Mouse (Mus musculus) activated CD4-positive, CD25-positive, alpha-beta regulatory T cell, adult 4 months (primary cell): ENCODE results near the gene Kmt2d. TPM values are rescaled to one million over a fixed set of nuclear protein-coding genes. Genes with fewer than 3 reads are reported as not detected.

Experiments
- ATAC-seq: one replicate; pipeline ENCODE4 v1.8.0; 2017
- polyA plus RNA-seq, 2 experiments: library from polyadenylated mRNA; unstranded; fragments of 100-300 nt; shearing (Covaris generic); gene quantifications; one replicate each; pipeline ENCODE4 v1.2.1; 2017

Gene Kmt2d
- polyA plus RNA-seq, 2 experiments from 2014 or later: 21.7 to 29.2 TPM

DNA sequence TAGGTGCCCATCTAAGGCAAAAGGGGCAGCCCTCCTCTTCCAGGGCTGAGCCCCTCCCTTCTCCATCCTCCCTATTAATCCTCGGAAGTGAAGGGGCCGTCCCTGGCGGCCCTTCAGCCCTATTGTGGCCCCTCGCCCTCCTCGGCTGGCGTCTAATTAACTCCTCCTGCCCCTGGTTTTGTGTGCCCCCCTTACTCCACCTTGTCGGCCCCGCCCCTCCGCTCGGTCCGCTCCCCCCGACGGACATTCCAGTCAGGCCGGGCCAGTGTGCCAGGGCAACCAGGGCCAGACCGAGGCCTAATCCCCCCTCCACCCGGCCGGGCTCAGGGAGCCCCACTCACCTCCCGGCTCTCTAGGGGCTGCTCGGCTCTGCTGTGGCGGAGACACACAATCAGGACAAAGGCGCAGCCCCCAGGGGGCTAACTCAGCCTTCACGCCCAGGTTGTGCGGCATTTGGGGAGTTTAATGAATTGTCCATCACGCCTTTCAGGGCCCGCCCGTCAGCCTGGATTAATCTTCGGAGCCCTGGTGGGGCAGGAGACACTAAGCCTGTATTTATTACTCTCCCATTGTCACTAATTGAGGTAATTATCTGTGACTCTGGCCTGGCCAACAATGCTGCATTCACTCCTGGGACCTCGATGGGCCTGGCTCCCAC lies 73.0 kb downstream of the Kmt2d start:
- no peak for ATAC-seq

DNA sequence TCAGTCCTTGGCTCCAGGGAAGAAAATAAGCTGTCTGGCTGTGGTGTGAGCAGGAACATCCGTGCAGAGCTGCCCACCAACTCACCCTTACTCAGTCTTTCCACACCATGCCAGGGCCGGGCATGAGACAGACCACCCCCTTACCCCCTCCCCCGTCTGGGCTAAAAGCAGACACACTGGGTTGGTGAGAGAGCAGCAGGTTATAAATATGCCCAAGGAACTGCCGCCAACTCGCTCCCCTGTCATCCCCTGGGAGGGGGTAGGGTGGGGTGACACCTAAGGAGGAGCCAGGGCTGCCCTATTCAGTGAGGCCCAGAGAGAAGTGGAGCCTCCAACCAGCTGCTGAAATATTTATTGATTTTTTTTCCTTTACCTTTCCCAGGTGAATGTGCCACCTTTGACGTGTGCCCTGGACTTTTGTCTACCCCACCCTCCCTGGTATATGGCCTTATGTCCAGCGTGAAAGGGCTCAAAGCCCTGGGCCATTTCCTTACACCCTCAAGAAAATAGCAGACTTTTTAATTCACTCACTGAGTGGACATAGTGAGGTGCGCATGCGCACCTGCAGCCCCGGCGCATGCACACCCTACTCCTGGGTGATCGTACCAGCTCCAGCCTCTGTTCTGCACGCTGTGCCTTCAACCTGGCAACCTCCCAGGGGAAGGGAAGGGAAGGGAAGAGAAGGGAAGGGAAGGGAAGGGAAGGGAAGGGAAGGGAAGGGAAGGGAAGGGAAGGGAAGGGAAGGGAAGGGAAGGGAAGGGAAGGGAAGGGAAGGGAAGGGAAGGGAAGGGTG lies 74.0 kb downstream of the Kmt2d start:
- no peak for ATAC-seq

DNA sequence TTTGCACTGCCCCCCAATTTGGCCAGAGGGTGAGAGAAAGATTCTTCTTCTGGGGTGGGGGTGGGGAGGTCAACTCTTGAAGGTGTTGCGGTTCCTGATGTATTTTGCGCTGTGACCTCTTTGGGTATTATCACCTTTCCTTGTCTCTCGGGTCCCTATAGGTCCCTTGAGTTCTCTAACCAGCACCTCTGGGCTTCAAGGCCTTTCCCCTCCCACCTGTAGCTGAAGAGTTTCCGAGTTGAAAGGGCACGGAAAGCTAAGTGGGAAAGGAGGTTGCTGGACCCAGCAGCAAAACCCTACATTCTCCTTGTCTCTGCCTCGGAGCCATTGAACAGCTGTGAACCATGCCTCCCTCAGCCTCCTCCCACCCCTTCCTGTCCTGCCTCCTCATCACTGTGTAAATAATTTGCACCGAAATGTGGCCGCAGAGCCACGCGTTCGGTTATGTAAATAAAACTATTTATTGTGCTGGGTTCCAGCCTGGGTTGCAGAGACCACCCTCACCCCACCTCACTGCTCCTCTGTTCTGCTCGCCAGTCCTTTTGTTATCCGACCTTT lies 77.8 kb downstream of the Kmt2d start:
- ATAC-seq: no peak

DNA sequence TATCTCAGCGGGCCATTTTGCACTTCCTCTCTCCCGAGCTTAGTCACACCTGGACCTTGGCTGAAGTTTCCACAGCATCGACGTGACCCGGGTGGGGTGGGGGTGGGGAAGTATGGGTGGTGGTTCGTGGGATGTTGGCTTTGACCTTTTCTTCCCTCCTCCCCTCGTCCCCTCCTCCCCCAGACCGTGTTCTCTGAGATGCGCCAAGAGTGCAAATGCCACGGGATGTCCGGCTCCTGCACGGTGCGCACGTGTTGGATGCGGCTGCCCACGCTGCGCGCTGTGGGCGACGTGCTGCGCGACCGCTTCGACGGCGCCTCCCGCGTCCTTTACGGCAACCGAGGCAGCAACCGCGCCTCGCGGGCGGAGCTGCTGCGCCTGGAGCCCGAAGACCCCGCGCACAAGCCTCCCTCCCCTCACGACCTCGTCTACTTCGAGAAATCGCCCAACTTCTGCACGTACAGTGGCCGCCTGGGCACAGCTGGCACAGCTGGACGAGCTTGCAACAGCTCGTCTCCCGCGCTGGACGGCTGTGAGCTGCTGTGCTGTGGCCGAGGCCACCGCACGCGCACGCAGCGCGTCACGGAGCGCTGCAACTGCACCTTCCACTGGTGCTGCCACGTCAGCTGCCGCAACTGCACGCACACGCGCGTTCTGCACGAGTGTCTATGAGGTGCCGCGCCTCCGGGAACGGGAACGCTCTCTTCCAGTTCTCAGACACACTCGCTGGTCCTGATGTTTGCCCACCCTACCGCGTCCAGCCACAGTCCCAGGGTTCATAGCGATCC lies 78.6 kb downstream of the Kmt2d start:
- no peak for ATAC-seq

DNA sequence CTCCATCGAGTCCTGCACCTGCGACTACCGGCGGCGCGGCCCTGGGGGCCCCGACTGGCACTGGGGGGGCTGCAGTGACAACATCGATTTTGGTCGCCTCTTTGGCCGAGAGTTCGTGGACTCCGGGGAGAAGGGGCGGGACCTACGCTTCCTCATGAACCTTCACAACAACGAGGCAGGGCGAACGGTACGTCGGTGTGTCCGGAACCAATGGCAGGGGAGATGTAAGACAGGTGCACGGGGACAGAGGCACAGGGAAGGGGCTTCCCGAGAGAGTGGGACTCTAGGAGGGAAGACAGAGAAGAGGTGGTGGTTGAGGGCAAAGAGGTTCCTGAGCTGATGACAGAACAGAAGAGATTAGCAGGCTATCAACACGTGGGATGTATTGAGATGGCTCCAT lies 79.2 kb downstream of the Kmt2d start:
- ATAC-seq: no peak

DNA sequence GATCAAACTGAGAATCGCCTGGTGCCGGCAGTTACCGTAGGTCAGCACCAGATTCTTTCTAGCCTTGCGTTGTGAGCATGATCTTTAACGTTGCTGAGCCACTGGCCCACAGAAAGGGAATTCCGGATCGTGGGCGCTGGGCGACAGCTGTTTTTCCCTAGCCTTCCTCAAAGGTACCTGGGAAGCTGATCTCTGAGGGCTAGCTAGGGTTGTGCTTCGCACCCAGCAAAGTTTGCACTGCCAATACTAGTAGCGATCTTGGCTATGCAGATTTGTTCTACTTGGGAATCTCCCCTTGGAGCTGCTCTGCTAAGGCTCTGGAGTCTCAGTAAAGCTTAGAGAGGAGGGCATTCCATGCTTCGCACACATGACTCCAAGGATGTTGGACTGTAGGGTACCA lies 79.8 kb downstream of the Kmt2d start:
- ATAC-seq: no peak

DNA sequence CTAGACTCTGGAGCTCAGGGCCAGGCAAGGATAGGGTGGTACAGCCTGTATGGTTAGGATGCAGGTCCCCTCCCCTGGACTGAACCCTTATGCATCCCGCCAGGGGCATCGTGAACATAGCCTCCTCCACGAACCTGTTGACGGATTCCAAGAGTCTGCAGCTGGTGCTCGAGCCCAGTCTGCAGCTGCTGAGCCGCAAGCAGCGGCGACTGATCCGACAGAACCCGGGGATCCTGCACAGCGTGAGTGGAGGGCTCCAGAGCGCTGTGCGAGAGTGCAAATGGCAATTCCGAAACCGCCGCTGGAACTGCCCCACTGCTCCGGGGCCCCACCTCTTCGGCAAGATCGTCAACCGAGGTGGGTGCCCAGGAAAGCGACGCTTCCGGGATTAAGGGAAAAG lies 80.2 kb downstream of the Kmt2d start:
- no peak for ATAC-seq

DNA sequence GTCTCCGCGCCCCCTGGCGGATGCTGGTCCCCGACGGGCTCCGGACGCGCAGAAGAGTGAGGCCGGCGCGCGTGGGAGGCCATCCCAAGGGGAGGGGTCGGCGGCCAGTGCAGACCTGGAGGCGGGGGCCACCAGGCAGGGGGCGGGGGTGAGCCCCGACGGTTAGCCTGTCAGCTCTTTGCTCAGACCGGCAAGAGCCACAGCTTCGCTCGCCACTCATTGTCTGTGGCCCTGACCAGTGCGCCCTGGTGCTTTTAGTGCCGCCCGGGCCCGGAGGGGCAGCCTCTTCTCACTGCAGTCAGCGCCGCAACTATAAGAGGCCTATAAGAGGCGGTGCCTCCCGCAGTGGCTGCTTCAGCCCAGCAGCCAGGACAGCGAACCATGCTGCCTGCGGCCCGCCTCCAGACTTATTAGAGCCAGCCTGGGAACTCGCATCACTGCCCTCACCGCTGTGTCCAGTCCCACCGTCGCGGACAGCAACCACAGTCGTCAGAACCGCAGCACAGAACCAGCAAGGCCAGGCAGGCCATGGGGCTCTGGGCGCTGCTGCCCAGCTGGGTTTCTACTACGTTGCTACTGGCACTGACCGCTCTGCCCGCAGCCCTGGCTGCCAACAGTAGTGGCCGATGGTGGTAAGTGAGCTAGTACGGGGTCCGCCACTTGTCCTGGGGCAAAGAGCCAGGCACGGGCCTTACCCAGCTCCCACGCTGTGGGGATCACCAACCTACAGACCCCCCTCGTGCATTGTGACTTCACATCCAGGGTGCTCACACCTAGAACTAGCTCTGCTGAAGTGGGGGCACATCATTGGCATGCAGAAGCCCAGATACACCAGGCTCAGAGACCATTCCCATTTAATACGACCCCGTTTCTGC lies 81.1 kb downstream of the Kmt2d start, which contains the start of gene Wnt1:
TSS of gene Wnt1 (plus strand) at position 197 of the 875 bp plus-strand sequence.
- no peak for ATAC-seq

DNA sequence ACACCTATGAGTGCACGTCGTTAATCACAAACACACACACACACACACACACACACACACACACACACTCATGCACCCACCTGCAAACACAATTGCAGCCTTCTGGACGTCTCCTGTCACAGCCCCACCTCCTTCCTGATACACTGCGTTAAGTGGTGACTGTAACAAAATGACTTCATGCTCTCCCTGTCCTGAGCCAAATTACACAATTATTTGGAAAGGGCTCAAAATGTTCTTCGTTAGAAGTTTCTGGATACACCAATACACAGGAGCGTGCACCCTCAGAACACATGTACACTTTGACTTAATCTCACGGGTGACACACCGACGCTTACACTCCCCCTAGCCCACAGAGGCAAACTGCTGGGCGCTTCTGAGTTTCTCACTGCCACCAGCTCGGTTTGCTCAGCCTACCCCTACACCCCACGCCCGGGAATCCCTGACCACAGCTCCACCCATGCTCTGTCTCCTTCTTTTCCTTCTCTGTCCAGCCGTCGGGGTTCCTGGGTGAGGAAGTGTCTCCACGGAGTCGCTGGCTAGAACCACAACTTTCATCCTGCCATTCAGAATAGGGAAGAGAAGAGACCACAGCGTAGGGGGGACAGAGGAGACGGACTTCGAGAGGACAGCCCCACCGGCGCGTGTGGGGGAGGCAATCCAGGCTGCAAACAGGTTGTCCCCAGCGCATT lies 81.9 kb downstream of the Kmt2d start:
- no peak for ATAC-seq

DNA sequence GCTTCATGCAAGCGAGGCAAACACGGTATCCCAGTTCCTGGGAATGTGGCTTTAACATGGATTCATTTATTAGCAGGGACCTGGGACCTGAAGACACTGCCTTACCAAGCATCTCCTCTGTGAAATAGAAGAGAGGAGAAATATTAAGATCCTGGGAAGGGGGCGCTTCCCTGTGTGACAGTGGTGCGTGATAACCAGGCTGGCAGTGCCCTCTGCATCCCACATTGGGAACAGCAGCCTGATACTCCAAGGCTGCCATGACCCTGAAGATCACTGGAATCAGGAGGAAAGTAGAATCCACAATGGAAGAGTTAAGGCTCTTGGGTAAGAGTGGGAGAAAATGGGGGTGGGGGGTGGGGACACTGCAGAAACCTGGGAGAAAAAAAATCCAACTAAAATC lies 83.1 kb downstream of the Kmt2d start:
- ATAC-seq: no peak

DNA sequence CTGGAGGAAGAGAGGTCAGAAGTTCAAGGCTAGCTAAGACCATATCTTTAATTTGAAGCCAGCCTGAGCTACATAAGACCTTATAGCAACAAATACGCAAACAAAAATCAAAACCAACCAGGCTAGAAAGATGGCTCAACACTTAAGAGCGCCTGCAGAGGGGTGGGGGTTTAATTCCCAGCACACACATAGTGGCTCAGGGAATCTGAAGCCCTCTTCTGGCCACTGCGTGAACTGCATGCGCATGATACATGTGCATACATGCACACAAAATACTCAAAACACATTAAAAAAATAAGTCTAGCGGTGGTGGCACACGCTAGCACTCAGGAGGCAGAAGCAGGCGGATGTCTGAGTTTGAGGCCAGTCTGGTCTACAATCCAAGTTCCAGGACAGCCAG lies 85.3 kb downstream of the Kmt2d start:
- ATAC-seq: no peak

Other genes with a start within 250 kb of the Kmt2d start
- gene Cacnb3, start 240.4 kb downstream of the Kmt2d start, polyA plus RNA-seq: under 1 TPM in 1 of 2 experiments, not detected in 1; 0.19 TPM
- 10 to 100 TPM; 22.8 to 27.3 TPM for gene Ddx23, start 208.3 kb downstream of the Kmt2d start, polyA plus RNA-seq
- gene Rnd1, start 193.7 kb downstream of the Kmt2d start, polyA plus RNA-seq: 1 to 10 TPM in 1 of 2 experiments, under 1 TPM in 1; 0.50 to 1.5 TPM
- gene Ccdc65, start 163.0 kb downstream of the Kmt2d start, polyA plus RNA-seq: under 1 TPM in 1 of 2 experiments, not detected in 1; 0.62 TPM
- 1 to 10 TPM; 1.3 to 1.7 TPM for gene Fkbp11, start 143.0 kb downstream of the Kmt2d start, polyA plus RNA-seq
- 10 to 100 TPM; 29.9 to 46.7 TPM for gene Arf3, start 108.0 kb downstream of the Kmt2d start, polyA plus RNA-seq
- under 1 TPM in 1 of 2 experiments, not detected in 1; 0.22 TPM for gene Wnt10b, start 93.1 kb downstream of the Kmt2d start, polyA plus RNA-seq
- gene Wnt1, start 81.3 kb downstream of the Kmt2d start, polyA plus RNA-seq: not detected
- not detected for gene Ddn, start 61.7 kb downstream of the Kmt2d start, polyA plus RNA-seq
- 100 to 1,000 TPM in 1 of 2 experiments, 10 to 100 TPM in 1; 98.2 to 133 TPM for gene Prkag1, start 39.7 kb downstream of the Kmt2d start, polyA plus RNA-seq
- 1 to 10 TPM; 8.7 to 8.8 TPM for gene Rhebl1, start 23.3 kb upstream of the Kmt2d start, polyA plus RNA-seq
- gene Dhh, start 27.3 kb upstream of the Kmt2d start, polyA plus RNA-seq: under 1 TPM; 0.11 to 0.15 TPM
- 10 to 100 TPM; 24.2 to 42.0 TPM for gene Lmbr1l, start 47.0 kb upstream of the Kmt2d start, polyA plus RNA-seq
- 100 to 1,000 TPM; 510 to 711 TPM for gene Tuba1b, start 63.4 kb upstream of the Kmt2d start, polyA plus RNA-seq
- not detected for gene Gm49450, start 82.3 kb upstream of the Kmt2d start, polyA plus RNA-seq
- 100 to 1,000 TPM; 243 to 273 TPM for gene Tuba1a, start 82.5 kb upstream of the Kmt2d start, polyA plus RNA-seq
- gene Tuba1c, start 158.7 kb upstream of the Kmt2d start, polyA plus RNA-seq: 100 to 1,000 TPM in 1 of 2 experiments, 10 to 100 TPM in 1; 98.3 to 120 TPM
- gene Prph, start 184.0 kb upstream of the Kmt2d start, polyA plus RNA-seq: not detected
- 1 to 10 TPM; 3.6 to 4.4 TPM for gene Troap, start 203.4 kb upstream of the Kmt2d start, polyA plus RNA-seq
- not detected for gene C1ql4, start 216.6 kb upstream of the Kmt2d start, polyA plus RNA-seq
- gene Dnajc22, start 222.0 kb upstream of the Kmt2d start, polyA plus RNA-seq: not detected